ENCODE assay signal across 11 mouse cellular contexts in genomic region chr4:154471447-154472101, GRCm38 (mm10).
A peak's percentile ranks its signal among the peaks of the same experiment; 100 is the strongest.
DNase-seq lines count a peak whose midpoint lies in the region; ATAC-seq lines count a peak whose summit lies in the region.
"Had no signal": no experiment of that assay in that cellular context is flagged by ENCODE, and none has a peak within 500 bp of the region (broad histone marks: within the 10 kb centered on the region; RNA-seq: fewer than 3 reads in every experiment).

No protein-coding gene starts in this region.

- peaks cover 42% of the 10 kb centered on the region for H3K4me1 ChIP-seq in hindbrain, embryonic 12.5 days
- peaks cover 33% of the 10 kb centered on the region for H3K4me1 ChIP-seq in midbrain, embryonic 12.5 days

- H3K27ac ChIP-seq in hindbrain, embryonic 12.5 days: peak overlapping the region; percentile 23; the same call in 1 of the 2 replicates
- H3K27ac ChIP-seq in midbrain, embryonic 12.5 days (replicated peaks): peak overlapping the region; percentile 36; the same call in 1 of the 2 replicates
- H3K27ac ChIP-seq: macrophage had no signal

- 9% methylated on average over 17 of the region's 17 CpGs for WGBS in hindbrain, embryonic 12.5 days
- WGBS in midbrain, embryonic 12.5 days: 6% methylated on average over 17 of the region's 17 CpGs

- H3K36me3 ChIP-seq in hindbrain, embryonic 12.5 days: no peaks in the 10 kb centered on the region
- H3K36me3 ChIP-seq in midbrain, embryonic 12.5 days: no peaks in the 10 kb centered on the region

- H3K9me3 ChIP-seq in hindbrain, embryonic 12.5 days (replicated peaks): no peaks in the 10 kb centered on the region
- H3K9me3 ChIP-seq in midbrain, embryonic 12.5 days: no peaks in the 10 kb centered on the region

- peak; percentile 36; the same call in 1 of the 2 replicates for ATAC-seq in hindbrain, embryonic 12.5 days (ENCODE audit: low FRiP score)
- peak; percentile 79 for ATAC-seq in midbrain, embryonic 12.5 days (ENCODE audit: low FRiP score, low read depth)

- no peak overlapping the region for H3K4me3 ChIP-seq in hindbrain, embryonic 12.5 days
- no peak overlapping the region for H3K4me3 ChIP-seq in midbrain, embryonic 12.5 days

- peaks cover 84% of the 10 kb centered on the region for H3K27me3 ChIP-seq in hindbrain, embryonic 12.5 days
- peaks cover 93% of the 10 kb centered on the region for H3K27me3 ChIP-seq in midbrain, embryonic 12.5 days

- no peak overlapping the region for H3K9ac ChIP-seq in hindbrain, embryonic 12.5 days
- H3K9ac ChIP-seq in midbrain, embryonic 12.5 days (replicated peaks): no peak overlapping the region

- H3K4me2 ChIP-seq in hindbrain, embryonic 12.5 days (replicated peaks): 0 out of 2 replicates have a peak overlapping the region, but pooled peaks have one; percentile 4
- H3K4me2 ChIP-seq in midbrain, embryonic 12.5 days (replicated peaks): peak overlapping the region; percentile 42

- peak; percentile 11 for DNase-seq in ES-CJ7 (ENCODE audit: low read depth, low spot score)
- peak; percentile 28 for DNase-seq in brain, embryonic 18.5 days (ENCODE audit: low read depth, low spot score)
- no peak for DNase-seq in adrenal gland, postnatal 10 days
- DNase-seq in cerebellum, adult 8-10 months: no peak
- no peak for DNase-seq in layer of hippocampus, adult 11-12 months (ENCODE audit: low spot score)
- DNase-seq in left cerebral cortex, adult 8-10 months (ENCODE audit: low spot score in 2 of 2): no peak
- DNase-seq: layer of hippocampus, adult 9-11 months; thymus, postnatal 4 days had no signal

Comparison
In these comparisons a context has a peak if more than half of its experiments do, and no peak if none do; other contexts are left out.
1. DNase-seq: peak in ES-CJ7 (single experiment) and brain, embryonic 18.5 days (single experiment); none in adrenal gland, postnatal 10 days (single experiment), cerebellum, adult 8-10 months (single experiment), layer of hippocampus, adult 11-12 months (single experiment) and left cerebral cortex, adult 8-10 months (0 of 2).